Mouse (Mus musculus): Measurements from ENCODE around the gene Oprm1. TPM values are rescaled to one million over a fixed set of nuclear protein-coding genes. Genes with fewer than 3 reads are reported as not detected.
"Not testable (repeated sequence)": the region's sequence is repeated elsewhere in the genome, so short reads cannot be mapped to it uniquely, and the experiment has no call there.

The Oprm1 gene
- polyA plus RNA-seq, 1 experiment from 2014 or later, result 0.06 TPM

GRCm38 (mm10) chr10:6855812-6856211, 97.5 kb downstream of the Oprm1 start:
- DNase-seq (ENCODE audit: low spot score), result no peak
- Histone ChIP-seq H3K27ac (replicated peaks) (no peak overlapping the region), H3K4me1 (no peaks in the 10 kb centered on the region), H3K4me3 (no peak overlapping the region), H3K9me3 (replicated peaks) (no peaks in the 10 kb centered on the region), H3K27me3 (ENCODE audit: low read depth, poor library complexity, severe bottlenecking) (no peaks in the 10 kb centered on the region), H3K36me3 (no peaks in the 10 kb centered on the region)
- 87% methylated on average over 3 of the region's 3 CpGs for WGBS

- Histone ChIP-seq H3K36me3 (no peaks in the 10 kb centered on the region), H3K27ac (replicated peaks) (no peak overlapping the region), H3K9me3 (replicated peaks) (peaks cover 18% of the 10 kb centered on the region), H3K27me3 (ENCODE audit: low read depth, poor library complexity, severe bottlenecking) (no peaks in the 10 kb centered on the region), H3K4me3 (no peak overlapping the region), H3K4me1 (no peaks in the 10 kb centered on the region)
- WGBS, result 85% methylated on average over 7 of the region's 7 CpGs
- DNase-seq (ENCODE audit: low spot score), result no peak
Measured at GRCm38 (mm10) chr10:6871418-6872072, 113.2 kb downstream of the Oprm1 start.

- no peak overlapping the region for H3K4me3 ChIP-seq
- no peak for DNase-seq (ENCODE audit: low spot score)
- 93% methylated on average over 1 of the region's 1 CpGs for WGBS
- peaks cover 8% of the 10 kb centered on the region for H3K9me3 ChIP-seq (replicated peaks)
- H3K27ac ChIP-seq (replicated peaks), result no peak overlapping the region
- H3K36me3 ChIP-seq, result no peaks in the 10 kb centered on the region
- no peaks in the 10 kb centered on the region for H3K27me3 ChIP-seq (ENCODE audit: low read depth, poor library complexity, severe bottlenecking)
- no peaks in the 10 kb centered on the region for H3K4me1 ChIP-seq
Measured at GRCm38 (mm10) chr10:6873917-6874316, 115.6 kb downstream of the Oprm1 start.

GRCm38 (mm10) chr10:6878276-6878881, 120.1 kb downstream of the Oprm1 start:
- no peaks in the 10 kb centered on the region for H3K27me3 ChIP-seq (ENCODE audit: low read depth, poor library complexity, severe bottlenecking)
- WGBS, result 87% methylated on average over 2 of the region's 2 CpGs
- no peak for DNase-seq (ENCODE audit: low spot score)

GRCm38 (mm10) chr10:6882041-6882440, 123.7 kb downstream of the Oprm1 start:
- not testable (repeated sequence) for H3K27ac ChIP-seq (replicated peaks); H3K4me1 ChIP-seq; DNase-seq (ENCODE audit: low spot score); H3K27me3 ChIP-seq (ENCODE audit: low read depth, poor library complexity, severe bottlenecking); H3K36me3 ChIP-seq; H3K4me3 ChIP-seq; H3K9me3 ChIP-seq (replicated peaks)
- 89% methylated on average over 1 of the region's 1 CpGs for WGBS

More at GRCm38 (mm10) chr10:6878276-6878881, 120.1 kb downstream of the Oprm1 start:
- H3K9me3 ChIP-seq (replicated peaks), result no peaks in the 10 kb centered on the region
- no peaks in the 10 kb centered on the region for H3K4me1 ChIP-seq
- H3K27ac ChIP-seq (replicated peaks), result no peak overlapping the region
- H3K36me3 ChIP-seq, result no peaks in the 10 kb centered on the region
- H3K4me3 ChIP-seq, result no peak overlapping the region

- no peak overlapping the region for H3K27ac ChIP-seq (replicated peaks)
- H3K27me3 ChIP-seq (ENCODE audit: low read depth, poor library complexity, severe bottlenecking), result no peaks in the 10 kb centered on the region
- H3K9me3 ChIP-seq (replicated peaks), result no peaks in the 10 kb centered on the region
- no peak overlapping the region for H3K4me3 ChIP-seq
- no peaks in the 10 kb centered on the region for H3K4me1 ChIP-seq
- DNase-seq (ENCODE audit: low spot score), result no peak
- no peaks in the 10 kb centered on the region for H3K36me3 ChIP-seq
- WGBS, result 0% methylated on average over 1 of the region's 1 CpGs
Measured at GRCm38 (mm10) chr10:6885460-6885859, 127.2 kb downstream of the Oprm1 start.

- no peaks in the 10 kb centered on the region for H3K9me3 ChIP-seq (replicated peaks)
- H3K27ac ChIP-seq (replicated peaks), result no peak overlapping the region
- H3K27me3 ChIP-seq (ENCODE audit: low read depth, poor library complexity, severe bottlenecking), result no peaks in the 10 kb centered on the region
- no peak for DNase-seq (ENCODE audit: low spot score)
- no peaks in the 10 kb centered on the region for H3K36me3 ChIP-seq
- H3K4me3 ChIP-seq, result no peak overlapping the region
- no peaks in the 10 kb centered on the region for H3K4me1 ChIP-seq
- 79% methylated on average over 5 of the region's 5 CpGs for WGBS
Measured at GRCm38 (mm10) chr10:6889640-6890245, 131.4 kb downstream of the Oprm1 start.

GRCm38 (mm10) chr10:6890348-6891009, 132.2 kb downstream of the Oprm1 start:
- no peaks in the 10 kb centered on the region for H3K4me1 ChIP-seq
- H3K27ac ChIP-seq (replicated peaks), result no peak overlapping the region
- no peak overlapping the region for H3K4me3 ChIP-seq
- WGBS, result 86% methylated on average over 5 of the region's 5 CpGs
- DNase-seq (ENCODE audit: low spot score), result no peak
- no peaks in the 10 kb centered on the region for H3K36me3 ChIP-seq
- no peaks in the 10 kb centered on the region for H3K9me3 ChIP-seq (replicated peaks)
- H3K27me3 ChIP-seq (ENCODE audit: low read depth, poor library complexity, severe bottlenecking), result no peaks in the 10 kb centered on the region

- no peaks in the 10 kb centered on the region for H3K9me3 ChIP-seq (replicated peaks)
- no peak for DNase-seq (ENCODE audit: low spot score)
- H3K36me3 ChIP-seq, result no peaks in the 10 kb centered on the region
- H3K27me3 ChIP-seq (ENCODE audit: low read depth, poor library complexity, severe bottlenecking), result no peaks in the 10 kb centered on the region
- 81% methylated on average over 3 of the region's 3 CpGs for WGBS
- H3K27ac ChIP-seq (replicated peaks), result no peak overlapping the region
- no peak overlapping the region for H3K4me3 ChIP-seq
- no peaks in the 10 kb centered on the region for H3K4me1 ChIP-seq
Measured at GRCm38 (mm10) chr10:6895796-6896195, 137.5 kb downstream of the Oprm1 start.

- H3K4me3 ChIP-seq, result no peak overlapping the region
- no peaks in the 10 kb centered on the region for H3K4me1 ChIP-seq
- WGBS, result 83% methylated on average over 3 of the region's 3 CpGs
- no peak overlapping the region for H3K27ac ChIP-seq (replicated peaks)
- no peak for DNase-seq (ENCODE audit: low spot score)
- no peaks in the 10 kb centered on the region for H3K36me3 ChIP-seq
- no peaks in the 10 kb centered on the region for H3K27me3 ChIP-seq (ENCODE audit: low read depth, poor library complexity, severe bottlenecking)
- no peaks in the 10 kb centered on the region for H3K9me3 ChIP-seq (replicated peaks)
Measured at GRCm38 (mm10) chr10:6896659-6897303, 138.5 kb downstream of the Oprm1 start.

GRCm38 (mm10) chr10:6900126-6900525, 141.8 kb downstream of the Oprm1 start:
- no peak for DNase-seq (ENCODE audit: low spot score)
- Histone ChIP-seq H3K27me3 (ENCODE audit: low read depth, poor library complexity, severe bottlenecking) (no peaks in the 10 kb centered on the region), H3K4me1 (no peaks in the 10 kb centered on the region), H3K9me3 (replicated peaks) (no peaks in the 10 kb centered on the region), H3K36me3 (no peaks in the 10 kb centered on the region), H3K4me3 (no peak overlapping the region), H3K27ac (replicated peaks) (no peak overlapping the region)
- 87% methylated on average over 4 of the region's 4 CpGs for WGBS

- Histone ChIP-seq H3K27me3 (ENCODE audit: low read depth, poor library complexity, severe bottlenecking) (no peaks in the 10 kb centered on the region), H3K4me1 (no peaks in the 10 kb centered on the region), H3K9me3 (replicated peaks) (no peaks in the 10 kb centered on the region), H3K36me3 (no peaks in the 10 kb centered on the region), H3K27ac (replicated peaks) (no peak overlapping the region), H3K4me3 (no peak overlapping the region)
- WGBS, result 92% methylated on average over 3 of the region's 3 CpGs
- DNase-seq (ENCODE audit: low spot score), result no peak
Measured at GRCm38 (mm10) chr10:6901819-6902393, 143.6 kb downstream of the Oprm1 start.

All from midbrain, embryonic 10.5 days (tissue).